Mouse (Mus musculus) kidney, adult 2 months (tissue): Measurements from ENCODE around the gene Atxn1. TPM values are rescaled to one million over a fixed set of nuclear protein-coding genes. Genes with fewer than 3 reads are reported as not detected.

Source experiments
- DNase-seq: peaks from one replicate; pipeline ENCODE4 v3.0.0; 2021
- H3K27ac ChIP-seq: fragments of 200-500 bp; 2 replicates; pipeline ENCODE4 v1.5.1; 2012; ENCODE audit warnings: low read depth, low read length, control low read depth, inconsistent platforms; ENCODE audit not compliant: insufficient read depth
- H3K27me3 ChIP-seq: fragments of 200-500 bp; replicated peaks from 2 replicates; pipeline ENCODE4 v1.6.1; 2012; ENCODE audit warnings: mild to moderate bottlenecking, moderate library complexity, low read length, inconsistent platforms; ENCODE audit not compliant: control insufficient read depth, insufficient read depth
- H3K36me3 ChIP-seq: fragments of 200-500 bp; 2 replicates; pipeline ENCODE4 v1.6.1; 2012; ENCODE audit warnings: mild to moderate bottlenecking, moderate library complexity, low read length, inconsistent platforms; ENCODE audit not compliant: control insufficient read depth, insufficient read depth
- H3K4me1 ChIP-seq: fragments of 200-500 bp; 2 replicates; pipeline ENCODE4 v1.6.1; 2011; ENCODE audit warnings: low read length; ENCODE audit not compliant: control insufficient read depth, insufficient read depth
- H3K4me3 ChIP-seq: fragments of 200-500 bp; 2 replicates; pipeline ENCODE4 v1.5.1; 2011; ENCODE audit warnings: mild to moderate bottlenecking, low read depth, low read length, control low read depth; ENCODE audit not compliant: insufficient read depth
- CTCF ChIP-seq: fragments of 200-500 bp; conservative IDR thresholded peaks from 2 replicates; pipeline ENCODE4 v1.5.1; 2011; ENCODE audit warnings: low read depth, mild to moderate bottlenecking, control low read depth, low read length, moderate library complexity, mixed read lengths; ENCODE audit not compliant: insufficient read depth, insufficient read length
- POLR2A ChIP-seq: fragments of 200-500 bp; IDR thresholded peaks from one replicate; pipeline ENCODE4 v1.6.1; 2011; ENCODE audit warnings: low read depth, low read length, control low read depth
- WGBS: fragments of 180-500 bp; shearing (Covaris S2); methylation state at CpG from one replicate; pipeline ENCODE4 v1.1.7; 2018; 5-methylcytosine and 5-hydroxymethylcytosine counted together
- polyA plus RNA-seq: library from polyadenylated mRNA; depleted of rRNA; stranded (reverse); fragments of >200 nt; gene quantifications from 2 replicates; pipeline ENCODE4 v1.2.3, GENCODE M21; 2012

The Atxn1 gene
- polyA plus RNA-seq, 1 experiment = 15.0 TPM

DNA sequence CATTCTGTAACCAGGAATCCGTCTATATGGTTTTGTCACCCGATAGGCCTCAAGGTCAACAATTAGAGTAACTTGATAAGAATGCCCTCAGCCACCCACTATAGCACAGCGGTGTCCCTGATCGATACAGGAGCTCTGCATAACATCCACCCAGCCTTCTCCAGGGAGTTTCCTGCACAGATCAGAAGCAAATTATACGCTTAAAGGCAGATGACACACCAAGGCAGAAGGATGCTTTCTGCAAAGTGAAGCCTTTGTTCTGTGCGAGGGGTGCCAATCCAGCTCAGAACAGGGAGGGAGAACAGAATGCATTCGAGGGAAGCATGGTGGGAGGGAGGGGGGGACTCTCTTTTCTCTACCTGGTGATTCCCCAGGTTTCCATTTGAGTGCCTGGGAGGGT is 221.0 kb downstream of the Atxn1 start:
- Histone ChIP-seq H3K27ac (no peak overlapping the region), H3K36me3 (no peaks in the 10 kb centered on the region), H3K4me1 (no peaks in the 10 kb centered on the region), H3K27me3 (no peaks in the 10 kb centered on the region), H3K4me3 (no peak overlapping the region)
- DNase-seq = no peak
- TF ChIP-seq CTCF (no peak), POLR2A (no peak)
- 78% methylated on average over 7 of the region's 7 CpGs for WGBS

DNA sequence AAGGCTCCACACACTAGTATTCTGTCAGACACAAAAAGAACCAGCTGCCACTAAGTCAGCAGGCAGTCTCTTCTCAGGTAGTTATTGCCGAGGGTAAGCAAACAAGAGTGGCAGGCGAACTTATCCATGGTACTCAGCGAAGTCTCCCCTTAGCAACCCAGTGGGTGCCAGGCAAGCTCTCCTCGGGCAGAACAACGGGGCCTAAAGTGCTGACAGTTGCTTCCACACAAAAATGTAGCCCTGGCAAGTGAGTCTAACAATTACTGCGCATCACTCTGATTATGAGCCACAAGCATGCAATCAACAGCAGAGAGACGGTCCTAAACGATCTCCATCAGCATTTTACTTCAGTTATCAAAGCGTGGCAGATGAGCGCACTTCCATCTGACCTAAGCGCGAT is 224.4 kb downstream of the Atxn1 start:
- TF ChIP-seq CTCF = no peak
- TF ChIP-seq POLR2A = no peak
- H3K36me3 ChIP-seq = no peaks in the 10 kb centered on the region; the same call in 1 of the 2 replicates
- DNase-seq = no peak
- H3K27ac ChIP-seq = no peak overlapping the region
- no peaks in the 10 kb centered on the region for H3K27me3 ChIP-seq
- no peak overlapping the region for H3K4me3 ChIP-seq
- no peaks in the 10 kb centered on the region for H3K4me1 ChIP-seq
- WGBS = 86% methylated on average over 12 of the region's 12 CpGs

DNA sequence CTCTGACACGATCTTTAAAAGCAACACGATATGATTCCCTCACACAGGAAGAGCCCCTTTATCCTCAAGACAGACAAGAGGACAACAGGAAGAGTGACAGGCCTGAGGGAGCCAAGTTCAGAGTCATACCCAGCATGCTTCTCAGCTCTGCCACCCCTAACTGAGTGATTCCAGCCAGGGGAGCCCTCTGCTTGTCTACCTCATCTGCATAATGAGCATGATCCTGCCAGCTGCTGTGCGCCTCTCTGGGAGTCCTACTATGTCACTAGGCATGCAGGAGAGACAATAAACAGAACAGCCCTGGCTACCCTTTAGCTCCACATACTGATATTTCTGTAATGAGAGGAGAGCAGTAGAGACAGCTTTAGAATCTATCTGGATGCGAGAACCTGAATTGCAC is 228.6 kb downstream of the Atxn1 start:
- H3K4me1 ChIP-seq = no peaks in the 10 kb centered on the region
- no peak overlapping the region for H3K27ac ChIP-seq
- no peak for TF ChIP-seq CTCF
- TF ChIP-seq POLR2A = no peak
- no peaks in the 10 kb centered on the region; the same call in 1 of the 2 replicates for H3K36me3 ChIP-seq
- no peak for DNase-seq
- H3K4me3 ChIP-seq = no peak overlapping the region
- whole genome bisulfite sequencing = 86% methylated on average over 4 of the region's 4 CpGs
- H3K27me3 ChIP-seq = no peaks in the 10 kb centered on the region

GRCm38 (mm10) chr13:45735802-45736201 is 229.0 kb downstream of the Atxn1 start:
- no peaks in the 10 kb centered on the region for H3K27me3 ChIP-seq
- DNase-seq = no peak
- no peaks in the 10 kb centered on the region for H3K4me1 ChIP-seq
- no peak overlapping the region for H3K27ac ChIP-seq
- 98% methylated on average over 3 of the region's 3 CpGs for WGBS
- no peaks in the 10 kb centered on the region; the same call in 1 of the 2 replicates for H3K36me3 ChIP-seq
- H3K4me3 ChIP-seq = no peak overlapping the region
- TF ChIP-seq POLR2A = no peak
- TF ChIP-seq CTCF = no peak

DNA sequence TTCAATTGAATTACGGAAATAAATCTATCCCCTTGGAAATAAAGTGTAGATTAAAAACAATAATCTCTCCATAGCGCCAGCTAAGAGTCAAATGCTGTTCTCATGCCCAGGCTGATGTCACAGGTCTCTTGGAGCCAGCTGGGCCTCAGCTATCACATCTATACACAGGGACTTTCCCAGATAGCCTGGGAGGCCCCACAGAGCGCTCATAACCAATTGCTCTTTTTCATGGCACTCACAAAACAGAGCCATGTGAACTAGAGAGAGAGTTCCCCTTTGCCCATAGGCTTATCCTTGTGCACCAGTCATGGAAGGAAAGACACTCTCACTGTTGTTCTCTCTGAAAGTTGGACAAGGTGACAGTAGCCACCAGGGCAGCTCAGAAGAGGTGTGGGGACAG is 230.3 kb downstream of the Atxn1 start:
- no peaks in the 10 kb centered on the region for H3K4me1 ChIP-seq
- 97% methylated on average over 3 of the region's 3 CpGs for WGBS
- H3K27me3 ChIP-seq = no peaks in the 10 kb centered on the region
- no peak for DNase-seq
- TF ChIP-seq CTCF (no peak), POLR2A (no peak)
- no peak overlapping the region for H3K27ac ChIP-seq
- H3K36me3 ChIP-seq = no peaks in the 10 kb centered on the region; the same call in 1 of the 2 replicates
- H3K4me3 ChIP-seq = no peak overlapping the region

DNA sequence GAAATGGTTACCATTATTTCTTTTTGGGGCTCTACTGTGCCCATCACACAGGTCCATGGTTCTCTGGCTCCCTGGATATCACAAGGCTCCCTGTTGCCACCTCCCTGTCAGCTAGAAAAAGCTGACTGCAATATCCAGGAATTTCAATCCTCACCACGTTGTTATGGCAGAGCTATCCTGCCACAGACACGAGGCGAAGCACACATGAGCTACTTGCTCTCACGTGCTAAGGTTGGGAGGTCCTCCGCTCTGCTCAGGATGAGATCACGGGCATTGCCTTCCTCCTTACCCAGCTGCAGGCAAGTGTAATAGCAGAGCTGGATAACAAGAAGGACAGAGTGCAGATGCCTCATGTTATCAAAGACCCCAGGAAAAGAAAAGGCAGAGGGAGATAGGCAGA is 232.2 kb downstream of the Atxn1 start:
- TF ChIP-seq CTCF (no peak), POLR2A (no peak)
- Histone ChIP-seq H3K27me3 (no peaks in the 10 kb centered on the region), H3K4me1 (no peaks in the 10 kb centered on the region), H3K27ac (no peak overlapping the region), H3K36me3 (no peaks in the 10 kb centered on the region; the same call in 1 of the 2 replicates), H3K4me3 (no peak overlapping the region)
- no peak for DNase-seq
- WGBS = 75% methylated on average over 6 of the region's 6 CpGs

GRCm38 (mm10) chr13:45726917-45727316 is 237.9 kb downstream of the Atxn1 start:
- DNase-seq = no peak
- Histone ChIP-seq H3K27me3 (no peaks in the 10 kb centered on the region), H3K4me3 (no peak overlapping the region), H3K4me1 (no peaks in the 10 kb centered on the region), H3K36me3 (no peaks in the 10 kb centered on the region), H3K27ac (no peak overlapping the region)
- TF ChIP-seq POLR2A (no peak), CTCF (no peak)

- no peaks in the 10 kb centered on the region for H3K36me3 ChIP-seq
- no peak for TF ChIP-seq CTCF
- TF ChIP-seq POLR2A = no peak
- H3K27me3 ChIP-seq = no peaks in the 10 kb centered on the region
- no peak for DNase-seq
- H3K4me1 ChIP-seq = no peaks in the 10 kb centered on the region
- no peak overlapping the region for H3K4me3 ChIP-seq
- WGBS = 82% methylated on average over 6 of the region's 6 CpGs
- H3K27ac ChIP-seq = no peak overlapping the region
Observed at GRCm38 (mm10) chr13:45726181-45726580, 238.6 kb downstream of the Atxn1 start.
